Mouse (Mus musculus): Measurements from ENCODE around the gene Phf6.
"Not testable (repeated sequence)": the region's sequence is repeated elsewhere in the genome, so short reads cannot be mapped to it uniquely, and the experiment has no call there.

Phf6 gene

GRCm38 (mm10) chrX:52978576-52978975 lies 66.5 kb downstream of the Phf6 start:
- DNase-seq (ENCODE audit: low read depth, low spot score): no peak

- no peak for DNase-seq (ENCODE audit: low read depth, low spot score)
These were observed 69.3 kb downstream of the Phf6 start for GRCm38 (mm10) chrX:52981378-52981777.

- DNase-seq (ENCODE audit: low read depth, low spot score): peak; percentile 93
These were observed 76.1 kb downstream of the Phf6 start, which contains the start of gene Hprt for GRCm38 (mm10) chrX:52987905-52988783. Gene Hprt, plus strand, starts transcription at chrX:52988137.

GRCm38 (mm10) chrX:52994726-52995125 lies 82.7 kb downstream of the Phf6 start:
- not testable (repeated sequence) for DNase-seq (ENCODE audit: low read depth, low spot score)

- peak; percentile 55 for DNase-seq (ENCODE audit: low read depth, low spot score)
These were observed 92.8 kb downstream of the Phf6 start for GRCm38 (mm10) chrX:53004887-53005286.

- DNase-seq (ENCODE audit: low read depth, low spot score): peak; percentile 78
These were observed 94.0 kb downstream of the Phf6 start for GRCm38 (mm10) chrX:53006062-53006461.

All from CD4-positive, CD25-positive, alpha-beta regulatory T cell, adult 2 months (primary cell).